Mouse (Mus musculus) urinary bladder, postnatal 0 days (tissue): ENCODE results near the gene Zbtb5. TPM values are rescaled to one million over a fixed set of nuclear protein-coding genes. Genes with fewer than 3 reads are reported as not detected.

Experiments
- polyA plus RNA-seq: library from polyadenylated mRNA; unstranded; fragments of >200 nt; fragmentation: Nextera tagmentation; extraction: Ambion mirVana; gene quantifications from 2 replicates; pipeline ENCODE4 v1.2.1, GENCODE M21; 2015

The Zbtb5 gene
- polyA plus RNA-seq: 6.9 and 7.5 TPM in 2 replicates

DNA sequence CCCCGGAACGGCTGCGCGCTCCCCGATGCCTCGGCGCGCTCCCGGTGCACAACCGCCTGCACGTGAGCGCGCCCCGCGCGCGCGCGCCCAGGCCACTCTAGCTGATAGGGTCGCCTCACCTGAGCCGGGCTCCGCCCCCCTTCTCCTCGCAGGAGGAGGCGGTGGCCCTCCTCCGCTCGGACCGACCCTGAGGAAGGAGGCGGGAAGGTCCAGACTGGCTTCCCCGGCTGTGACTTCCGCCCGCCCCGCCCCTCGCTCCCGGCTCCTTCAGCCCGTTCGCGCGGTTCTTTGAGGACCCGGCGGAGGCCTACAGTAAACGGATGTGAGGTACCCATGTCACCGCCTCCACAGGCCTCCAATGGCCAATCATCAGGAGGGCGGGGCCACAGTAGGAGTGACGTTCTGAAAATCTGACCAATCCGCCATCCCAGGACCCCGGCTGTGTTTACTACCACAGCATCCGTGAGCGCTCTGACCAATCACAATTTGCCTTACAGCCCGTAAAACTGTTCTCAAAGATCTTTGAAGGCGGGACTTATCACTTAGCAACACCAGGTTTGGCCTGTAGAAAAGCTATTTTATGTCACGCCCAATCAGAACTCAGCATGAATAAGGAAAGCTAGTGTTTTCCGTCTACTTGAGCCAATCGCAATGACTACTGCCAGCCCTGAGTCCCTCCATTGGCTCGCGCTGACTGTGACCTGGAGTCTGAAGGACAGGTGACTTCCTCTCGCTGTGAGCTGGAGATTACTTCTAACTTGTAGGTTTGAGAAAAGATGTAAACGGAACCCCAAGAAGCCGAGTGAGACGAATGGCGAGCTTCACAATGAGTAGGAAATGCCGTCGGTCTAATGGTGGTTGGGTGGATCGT lies at the start of gene Zbtb5:
Zbtb5 (minus strand) TSS at position 308 of the 871 bp plus-strand sequence.

DNA sequence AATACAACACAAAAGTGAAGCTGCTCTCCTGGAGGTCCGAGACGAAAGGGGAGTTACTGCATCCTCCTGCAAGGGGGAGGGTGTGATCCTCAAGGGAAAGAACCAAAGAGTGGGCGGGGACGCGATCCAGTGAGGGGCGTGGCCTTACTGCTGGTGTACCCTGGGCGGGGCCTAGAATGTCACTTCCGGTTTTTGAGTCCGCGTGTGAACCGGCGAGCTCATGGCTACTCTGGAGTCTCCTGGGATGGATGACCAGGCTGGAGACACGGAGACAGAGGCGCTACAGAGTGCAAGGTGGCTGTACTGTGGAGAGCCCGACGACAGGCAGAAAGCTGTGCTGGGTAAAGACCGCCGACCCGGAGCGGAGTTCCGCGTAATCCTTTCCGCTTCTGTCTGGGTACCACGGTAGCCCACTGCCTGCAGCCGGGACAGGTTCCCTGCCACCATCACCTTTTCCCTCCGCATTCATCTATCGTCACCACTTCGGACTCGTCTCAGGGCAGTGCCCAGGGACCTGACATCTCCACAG lies 6.3 kb upstream of the Zbtb5 start, which contains the start of gene Polr1e:
Polr1e (plus strand) TSS at position 132 of the 529 bp plus-strand sequence.

DNA sequence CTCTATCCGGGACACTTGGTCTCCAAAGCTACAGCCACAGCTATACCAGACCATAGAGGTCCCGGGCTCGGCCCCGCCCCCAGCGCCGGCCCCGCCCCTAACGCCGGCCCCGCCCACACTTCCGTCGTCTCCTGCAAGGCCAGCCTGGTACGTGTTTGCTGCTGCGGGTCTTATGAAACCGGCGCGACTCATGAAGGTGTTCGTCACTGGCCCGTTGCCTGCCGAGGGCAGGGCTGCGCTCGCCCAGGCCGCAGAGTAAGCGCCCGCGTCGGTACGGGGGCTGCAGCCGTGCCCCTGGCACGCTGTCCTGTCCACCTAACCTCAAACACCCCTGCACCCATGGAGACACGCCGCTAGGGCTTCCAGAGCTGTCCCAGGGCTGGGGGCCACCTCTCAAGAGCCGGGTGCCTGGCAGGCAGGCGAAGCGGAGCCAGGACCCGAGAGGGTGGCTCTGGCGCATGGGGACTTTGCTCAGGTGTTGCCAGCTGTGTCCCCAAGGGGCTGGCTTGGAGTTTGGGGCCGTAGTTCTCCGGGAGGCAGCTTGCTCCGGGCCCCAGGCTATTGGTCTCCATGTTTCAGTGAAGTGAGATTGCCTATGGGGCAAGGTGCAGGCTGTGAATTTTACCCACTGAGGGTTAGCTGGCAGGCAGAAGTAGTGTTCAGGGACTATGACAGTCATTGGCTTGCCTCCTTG lies 30.8 kb downstream of the Zbtb5 start, which contains the start of gene Grhpr:
Grhpr (plus strand) TSS at position 116 of the 694 bp plus-strand sequence.

Other genes starting within 250 kb of the Zbtb5 start
- gene Grhpr, start 31.0 kb downstream of the Zbtb5 start, polyA plus RNA-seq: 40.0 and 44.5 TPM in 2 replicates
- 22.7 and 23.0 TPM in 2 replicates for gene Polr1e, start 6.2 kb upstream of the Zbtb5 start, polyA plus RNA-seq
- gene Fbxo10, start 72.2 kb upstream of the Zbtb5 start, polyA plus RNA-seq: 5.9 and 6.1 TPM in 2 replicates
- 219 and 220 TPM in 2 replicates for gene Tomm5, start 95.7 kb upstream of the Zbtb5 start, polyA plus RNA-seq
- gene Frmpd1, start 172.5 kb upstream of the Zbtb5 start, polyA plus RNA-seq: 0.04 TPM in 1 of 2 replicates, not detected in the other